Mouse (Mus musculus): ENCODE measurements around the gene C530025M09Rik. TPM values are rescaled to one million over a fixed set of nuclear protein-coding genes. Genes with fewer than 3 reads are reported as not detected.

Gene C530025M09Rik
- total RNA-seq, 2 experiments from 2014 or later, result not detected

DNA sequence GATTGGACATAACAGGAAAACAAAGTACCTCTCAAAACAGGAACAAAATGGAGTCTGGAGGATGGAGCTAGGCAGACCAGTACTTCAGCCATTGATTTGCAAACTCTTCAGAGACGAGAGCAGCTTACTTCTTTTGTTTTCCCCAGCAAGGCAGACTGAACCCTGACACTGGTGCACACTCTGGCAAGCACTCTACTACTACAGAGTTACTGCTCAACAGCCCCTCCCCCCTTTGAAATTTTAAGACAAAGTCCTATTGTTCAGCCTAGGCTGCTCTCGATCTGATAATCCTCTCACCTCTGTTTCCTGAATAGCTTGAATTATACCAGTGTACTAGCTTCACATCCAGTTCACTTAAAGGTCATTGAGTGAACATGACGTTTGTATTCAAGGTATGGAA is 32.4 kb downstream of the C530025M09Rik start:
- no peak for DNase-seq

Other genes with a start within 250 kb of the C530025M09Rik start
- gene Syndig1, start 2.0 kb downstream of the C530025M09Rik start, total RNA-seq (2021), result under 1 TPM in 1 of 2 experiments, not detected in 1; 0.32 TPM

Measured in heart, adult 18-20 months (tissue).